Mouse (Mus musculus): ENCODE measurements around the gene Trim60. TPM values are rescaled to one million over a fixed set of nuclear protein-coding genes. Genes with fewer than 3 reads are reported as not detected.

Gene Trim60
- total and polyA plus RNA-seq, 3 experiments, result not detected

DNA sequence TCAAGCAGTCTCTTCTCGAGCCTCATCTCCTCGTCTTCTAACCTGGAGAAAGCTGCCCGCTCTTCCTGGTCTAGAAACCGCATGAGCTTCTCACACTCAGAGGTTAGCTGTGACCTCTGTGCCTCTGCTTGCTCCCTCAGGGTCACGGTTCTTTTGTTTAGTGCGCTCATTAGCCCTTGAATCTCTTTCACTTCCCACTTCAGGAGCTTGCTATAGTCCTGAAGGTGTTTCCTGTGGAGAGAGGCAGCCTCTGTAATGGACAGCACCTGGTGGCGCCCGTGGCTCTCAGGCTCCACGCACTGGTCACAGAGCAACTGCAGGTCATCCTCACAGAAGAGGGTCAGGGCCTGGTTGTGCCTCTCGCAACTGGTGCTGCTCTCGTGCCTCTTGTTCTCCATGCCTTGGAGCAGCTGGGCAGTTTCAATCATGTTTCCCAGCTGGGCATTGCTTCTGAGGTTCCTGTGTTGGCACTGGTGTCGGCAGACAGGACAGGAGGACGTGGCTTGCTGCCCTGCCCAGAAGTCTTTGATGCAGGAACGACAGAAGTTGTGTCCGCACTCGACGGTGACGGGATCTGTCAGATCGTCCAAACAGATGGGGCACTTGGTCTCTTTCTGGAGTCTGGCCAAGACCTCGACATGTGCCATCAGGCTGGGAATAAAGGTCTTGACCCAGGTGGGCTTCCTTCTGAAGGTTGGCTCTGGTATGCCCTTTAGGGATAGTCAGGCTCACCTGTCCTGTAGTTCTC lies 35.1 kb downstream of the Trim60 start:
- H3K9me3 ChIP-seq (replicated peaks; ENCODE audit: insufficient read depth, low read length), result no peaks in the 10 kb centered on the region
- no peaks in the 10 kb centered on the region for H3K79me2 ChIP-seq (ENCODE audit: control insufficient read depth, insufficient read depth, low read length, poor library complexity)
- H3K27ac ChIP-seq (ENCODE audit: control insufficient read depth, low read depth, low read length), result no peak overlapping the region
- no peaks in the 10 kb centered on the region for H3K4me1 ChIP-seq (ENCODE audit: control insufficient read depth in 1 of 2, insufficient read depth in 2 of 2, low read length in 2 of 2)
- H3K36me3 ChIP-seq (ENCODE audit: control insufficient read depth in 1 of 2, insufficient read depth in 2 of 2, low read length in 2 of 2), result no peaks in the 10 kb centered on the region
- H3K27me3 ChIP-seq (ENCODE audit: control insufficient read depth in 1 of 2, insufficient read depth in 2 of 2, low read length in 2 of 2), result no peaks in the 10 kb centered on the region
- H3K9ac ChIP-seq (ENCODE audit: control insufficient read depth, low read depth, low read length, poor library complexity, severe bottlenecking), result no peak overlapping the region
- no peak for TF ChIP-seq EP300 (IDR thresholded peaks at IDR 0.05; ENCODE audit: low read depth in 1 of 2, low read length in 2 of 2)
- no peak for TF ChIP-seq MAZ (IDR thresholded peaks at IDR 0.05; ENCODE audit: low read depth, low read length)
- TF ChIP-seq ZNF384 (IDR thresholded peaks at IDR 0.05; ENCODE audit: low read depth, low read length), result no peak
- TF ChIP-seq MAFK (IDR thresholded peaks at IDR 0.05; ENCODE audit: borderline replicate concordance, low read depth, low read length), result no peak
- TF ChIP-seq RCOR1 (IDR thresholded peaks at IDR 0.05; ENCODE audit: low read depth, low read length), result no peak
- TF ChIP-seq CTCF (IDR thresholded peaks at IDR 0.05 in 2 of 3, conservative IDR thresholded peaks at IDR 0.05 in 1 of 3; ENCODE audit: control insufficient read depth in 1 of 3, insufficient read depth in 1 of 3, low read depth in 2 of 3, low read length in 3 of 3, poor library complexity in 1 of 3, severe bottlenecking in 1 of 3), result no peak
- TF ChIP-seq ETS1 (IDR thresholded peaks at IDR 0.05; ENCODE audit: low read depth, low read length), result no peak
- no peak for TF ChIP-seq POLR2AphosphoS5 (IDR thresholded peaks at IDR 0.05; ENCODE audit: borderline replicate concordance, low read depth, low read length)
- TF ChIP-seq GATA1 (IDR thresholded peaks at IDR 0.05; ENCODE audit: low read depth, low read length), result no peak
- TF ChIP-seq RAD21 (IDR thresholded peaks at IDR 0.05; ENCODE audit: low read depth, low read length), result no peak
- no peak for TF ChIP-seq MXI1 (IDR thresholded peaks at IDR 0.05; ENCODE audit: low read depth, low read length)
- H3K4me3 ChIP-seq (ENCODE audit: control insufficient read depth in 1 of 2, insufficient read depth in 1 of 2, low read depth in 2 of 2, low read length in 2 of 2), result no peak overlapping the region
- DNase-seq (ENCODE audit: low read depth, low spot score), result no peak

DNA sequence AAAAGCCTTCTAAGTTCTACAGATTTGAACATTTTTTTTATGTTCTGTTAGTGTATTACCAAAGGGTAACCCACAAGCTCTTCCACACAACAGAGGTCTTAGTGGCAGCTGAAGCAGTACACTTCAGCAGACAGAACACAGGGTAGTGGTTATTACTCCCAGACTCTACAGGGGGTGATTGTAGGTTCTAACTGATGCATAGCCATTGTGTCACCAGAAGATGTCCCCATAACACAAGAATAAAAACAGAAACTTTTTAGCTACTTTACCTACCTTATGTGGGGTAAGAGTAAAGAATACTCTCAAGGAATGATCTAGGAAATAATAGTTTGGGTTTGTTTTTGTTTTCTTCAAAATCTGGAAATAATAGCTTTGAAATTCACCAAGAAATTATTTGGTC lies 55.5 kb downstream of the Trim60 start:
- DNase-seq (ENCODE audit: low read depth, low spot score), result peak; percentile 14
- no peak overlapping the region for H3K9ac ChIP-seq (ENCODE audit: control insufficient read depth, low read depth, low read length, poor library complexity, severe bottlenecking)
- no peaks in the 10 kb centered on the region for H3K79me2 ChIP-seq (ENCODE audit: control insufficient read depth, insufficient read depth, low read length, poor library complexity)
- H3K9me3 ChIP-seq (replicated peaks; ENCODE audit: insufficient read depth, low read length), result no peaks in the 10 kb centered on the region
- H3K4me3 ChIP-seq (ENCODE audit: control insufficient read depth in 1 of 2, insufficient read depth in 1 of 2, low read depth in 2 of 2, low read length in 2 of 2), result no peak overlapping the region
- H3K4me1 ChIP-seq (ENCODE audit: control insufficient read depth in 1 of 2, insufficient read depth in 2 of 2, low read length in 2 of 2), result no peaks in the 10 kb centered on the region
- no peaks in the 10 kb centered on the region for H3K27me3 ChIP-seq (ENCODE audit: control insufficient read depth in 1 of 2, insufficient read depth in 2 of 2, low read length in 2 of 2)
- no peak overlapping the region for H3K27ac ChIP-seq (ENCODE audit: control insufficient read depth, low read depth, low read length)
- no peaks in the 10 kb centered on the region for H3K36me3 ChIP-seq (ENCODE audit: control insufficient read depth in 1 of 2, insufficient read depth in 2 of 2, low read length in 2 of 2)
- TF ChIP-seq GATA1 (IDR thresholded peaks at IDR 0.05; ENCODE audit: low read depth, low read length), result no peak
- TF ChIP-seq RAD21 (IDR thresholded peaks at IDR 0.05; ENCODE audit: low read depth, low read length), result peak; percentile 28
- peak in 1 of 3 experiments; percentile 34; a peak in 3 of 6 replicates for TF ChIP-seq CTCF (IDR thresholded peaks at IDR 0.05 in 2 of 3, conservative IDR thresholded peaks at IDR 0.05 in 1 of 3; ENCODE audit: control insufficient read depth in 1 of 3, insufficient read depth in 1 of 3, low read depth in 2 of 3, low read length in 3 of 3, poor library complexity in 1 of 3, severe bottlenecking in 1 of 3)
- TF ChIP-seq EP300 (IDR thresholded peaks at IDR 0.05; ENCODE audit: low read depth in 1 of 2, low read length in 2 of 2), result no peak

DNA sequence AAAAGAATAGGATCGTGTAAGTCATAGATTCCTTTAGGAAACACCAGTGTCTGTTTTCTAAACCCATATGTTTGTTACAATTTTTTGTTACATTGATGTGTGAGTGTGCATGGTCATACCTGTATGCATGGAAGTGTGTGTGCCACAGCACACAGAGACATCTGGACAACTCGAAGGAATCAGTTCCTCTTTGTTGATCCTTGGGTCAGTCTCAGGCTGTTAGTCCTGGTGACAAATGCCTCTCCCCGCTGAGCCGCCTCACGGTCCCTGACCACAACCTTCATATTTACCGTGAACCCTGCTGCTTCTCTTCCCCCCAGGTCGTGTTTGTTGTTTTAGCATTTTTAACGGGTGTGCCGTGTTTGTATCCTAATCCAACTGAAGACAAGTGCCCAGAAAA lies 59.4 kb downstream of the Trim60 start:
- Histone ChIP-seq H3K9ac (ENCODE audit: control insufficient read depth, low read depth, low read length, poor library complexity, severe bottlenecking) (no peak overlapping the region), H3K4me1 (ENCODE audit: control insufficient read depth in 1 of 2, insufficient read depth in 2 of 2, low read length in 2 of 2) (no peaks in the 10 kb centered on the region), H3K27ac (ENCODE audit: control insufficient read depth, low read depth, low read length) (no peak overlapping the region), H3K9me3 (replicated peaks; ENCODE audit: insufficient read depth, low read length) (no peaks in the 10 kb centered on the region), H3K4me3 (ENCODE audit: control insufficient read depth in 1 of 2, insufficient read depth in 1 of 2, low read depth in 2 of 2, low read length in 2 of 2) (no peak overlapping the region), H3K36me3 (ENCODE audit: control insufficient read depth in 1 of 2, insufficient read depth in 2 of 2, low read length in 2 of 2) (no peaks in the 10 kb centered on the region), H3K27me3 (ENCODE audit: control insufficient read depth in 1 of 2, insufficient read depth in 2 of 2, low read length in 2 of 2) (no peaks in the 10 kb centered on the region), H3K79me2 (ENCODE audit: control insufficient read depth, insufficient read depth, low read length, poor library complexity) (no peaks in the 10 kb centered on the region)
- no peak for DNase-seq (ENCODE audit: low read depth, low spot score)
- no peak for TF ChIP-seq MYB (IDR thresholded peaks at IDR 0.05; ENCODE audit: low read depth, low read length)
- no peak for TF ChIP-seq UBTF (IDR thresholded peaks at IDR 0.05; ENCODE audit: borderline replicate concordance, insufficient read depth, low read depth, low read length)
- TF ChIP-seq EP300 (IDR thresholded peaks at IDR 0.05; ENCODE audit: low read depth in 1 of 2, low read length in 2 of 2), result no peak
- no peak for TF ChIP-seq MXI1 (IDR thresholded peaks at IDR 0.05; ENCODE audit: low read depth, low read length)
- no peak for TF ChIP-seq MAZ (IDR thresholded peaks at IDR 0.05; ENCODE audit: low read depth, low read length)
- no peak for TF ChIP-seq E2F4 (IDR thresholded peaks at IDR 0.05; ENCODE audit: borderline replicate concordance, low read depth, low read length)
- TF ChIP-seq SIN3A (IDR thresholded peaks at IDR 0.05; ENCODE audit: low read length), result no peak
- TF ChIP-seq POLR2A (IDR thresholded peaks at IDR 0.05; ENCODE audit: control insufficient read depth in 1 of 2, insufficient read depth in 1 of 2, low read depth in 1 of 2, low read length in 2 of 2, poor library complexity in 1 of 2), result no peak
- TF ChIP-seq USF2 (IDR thresholded peaks at IDR 0.05; ENCODE audit: borderline replicate concordance in 1 of 2, insufficient read depth in 1 of 2, low read depth in 1 of 2, low read length in 2 of 2), result no peak
- no peak for TF ChIP-seq TBP (IDR thresholded peaks at IDR 0.05; ENCODE audit: low read depth, low read length)
- TF ChIP-seq ELF1 (IDR thresholded peaks at IDR 0.05; ENCODE audit: low read depth, low read length), result no peak
- no peak for TF ChIP-seq KAT2A (conservative IDR thresholded peaks at IDR 0.05; ENCODE audit: low read depth, low read length)
- TF ChIP-seq ZC3H11A (IDR thresholded peaks at IDR 0.05; ENCODE audit: low read depth, low read length), result no peak
- no peak for TF ChIP-seq USF1 (IDR thresholded peaks at IDR 0.05; ENCODE audit: low read depth, low read length)
- no peak for TF ChIP-seq NRF1 (IDR thresholded peaks at IDR 0.05; ENCODE audit: insufficient read depth, low read depth, low read length, poor library complexity, severe bottlenecking)
